Mouse (Mus musculus): ENCODE data around the gene Haus2. TPM values are rescaled to one million over a fixed set of nuclear protein-coding genes. Genes with fewer than 3 reads are reported as not detected.

Gene Haus2
- polyA plus RNA-seq, 1 experiment from 2014 or later, result 43.2 TPM

DNA sequence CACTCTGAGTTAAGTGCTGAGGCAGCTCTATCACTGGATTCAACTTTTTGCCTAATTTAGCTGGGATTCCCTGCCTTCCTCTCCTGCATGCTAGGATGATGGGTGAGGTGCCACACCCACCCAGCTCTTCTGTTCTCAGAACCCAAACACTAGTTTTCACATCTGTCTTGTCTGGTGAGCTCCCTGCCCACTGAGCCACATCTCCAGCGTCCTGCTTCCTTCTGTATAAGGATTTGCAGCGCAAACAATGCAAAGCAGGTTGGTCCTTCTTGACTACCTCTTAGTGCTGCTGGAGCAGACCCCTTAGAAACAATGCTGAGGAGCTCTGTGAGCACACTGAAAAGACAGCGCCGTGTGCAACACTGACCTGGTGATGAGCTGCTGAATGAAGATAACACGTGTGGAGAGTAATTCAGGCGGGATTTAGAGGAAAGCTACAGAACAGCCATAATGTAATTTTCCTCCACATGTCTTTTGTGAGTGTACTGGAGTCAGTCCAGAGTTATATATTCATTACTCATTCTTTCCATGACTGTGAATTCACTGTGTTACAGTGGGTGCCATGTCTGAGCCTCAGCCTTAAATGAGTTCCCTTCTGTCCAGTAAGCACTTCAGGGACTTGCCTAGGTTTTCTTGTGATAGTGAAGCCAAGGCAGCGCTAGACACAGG, 43.2 kb downstream of the Haus2 start:
- DNase-seq (ENCODE audit: low spot score) (no peak), ATAC-seq (replicated peaks; ENCODE audit: low FRiP score) (no peak)
- WGBS, result 83% methylated on average over 7 of the region's 7 CpGs
- H3K4me3 ChIP-seq (ENCODE audit: low read depth, low read length), result no peak overlapping the region
- no peak overlapping the region for H3K27ac ChIP-seq (ENCODE audit: low read depth, low read length)
- H3K9me3 ChIP-seq (ENCODE audit: control insufficient read depth, low read length), result no peaks in the 10 kb centered on the region
- H3K4me1 ChIP-seq (replicated peaks; ENCODE audit: control insufficient read depth, insufficient read depth, low read length), result no peaks in the 10 kb centered on the region
- no peak overlapping the region for H3K4me2 ChIP-seq (ENCODE audit: low read depth, low read length, severe bottlenecking)
- H3K36me3 ChIP-seq (ENCODE audit: control insufficient read depth, insufficient read depth, low read length), result no peaks in the 10 kb centered on the region
- no peaks in the 10 kb centered on the region for H3K27me3 ChIP-seq (ENCODE audit: control insufficient read depth, insufficient read depth, low read length)
- no peak overlapping the region for H3K9ac ChIP-seq (ENCODE audit: low read length)

DNA sequence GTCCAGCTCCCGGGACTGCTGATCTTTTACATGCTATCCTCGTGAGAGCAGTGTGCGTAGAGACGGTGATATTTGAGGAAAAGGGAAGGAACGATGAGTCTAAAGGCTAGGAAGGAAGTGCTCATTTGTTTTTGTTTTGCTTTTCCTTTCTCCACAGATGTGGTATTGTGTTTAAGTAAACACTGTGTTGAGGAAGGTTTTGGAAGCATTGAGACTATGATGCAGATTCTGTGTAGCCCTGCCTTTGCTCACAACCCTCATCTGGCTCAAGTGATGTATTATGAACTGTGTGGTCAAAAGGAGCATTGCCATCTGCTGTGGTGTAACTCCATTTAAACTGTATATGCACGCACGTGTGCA, 43.7 kb downstream of the Haus2 start:
- ATAC-seq (replicated peaks; ENCODE audit: low FRiP score) (no peak), DNase-seq (ENCODE audit: low spot score) (no peak)
- no peak overlapping the region for H3K4me3 ChIP-seq (ENCODE audit: low read depth, low read length)
- H3K4me2 ChIP-seq (ENCODE audit: low read depth, low read length, severe bottlenecking), result no peak overlapping the region
- H3K9me3 ChIP-seq (ENCODE audit: control insufficient read depth, low read length), result no peaks in the 10 kb centered on the region
- no peak overlapping the region for H3K9ac ChIP-seq (ENCODE audit: low read length)
- no peaks in the 10 kb centered on the region for H3K4me1 ChIP-seq (replicated peaks; ENCODE audit: control insufficient read depth, insufficient read depth, low read length)
- no peaks in the 10 kb centered on the region for H3K36me3 ChIP-seq (ENCODE audit: control insufficient read depth, insufficient read depth, low read length)
- H3K27ac ChIP-seq (ENCODE audit: low read depth, low read length), result no peak overlapping the region
- WGBS, result 91% methylated on average over 7 of the region's 7 CpGs
- H3K27me3 ChIP-seq (ENCODE audit: control insufficient read depth, insufficient read depth, low read length), result no peaks in the 10 kb centered on the region

DNA sequence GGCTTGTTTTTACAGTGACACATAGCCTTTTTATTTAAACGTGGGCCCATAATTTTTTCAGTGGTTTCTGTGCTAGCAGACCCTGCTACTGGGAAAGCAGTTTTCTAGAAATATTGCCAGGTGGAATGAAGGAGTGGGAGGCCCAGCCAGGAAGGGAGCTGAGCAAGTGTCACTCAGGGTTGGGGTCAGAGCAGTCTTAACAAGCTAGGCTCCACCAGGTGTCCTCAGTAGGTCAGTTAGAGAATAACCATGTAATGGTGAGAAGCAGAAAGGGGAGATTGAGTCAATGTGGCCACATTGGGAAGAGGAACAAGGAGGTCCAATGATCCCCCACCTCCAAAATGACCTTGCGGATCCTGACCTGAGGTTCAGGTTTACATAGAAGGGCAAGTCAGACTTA, 45.5 kb downstream of the Haus2 start:
- Histone ChIP-seq H3K4me3 (ENCODE audit: low read depth, low read length) (no peak overlapping the region), H3K36me3 (ENCODE audit: control insufficient read depth, insufficient read depth, low read length) (no peaks in the 10 kb centered on the region), H3K27me3 (ENCODE audit: control insufficient read depth, insufficient read depth, low read length) (no peaks in the 10 kb centered on the region), H3K4me1 (replicated peaks; ENCODE audit: control insufficient read depth, insufficient read depth, low read length) (no peaks in the 10 kb centered on the region), H3K4me2 (ENCODE audit: low read depth, low read length, severe bottlenecking) (no peak overlapping the region), H3K9me3 (ENCODE audit: control insufficient read depth, low read length) (no peaks in the 10 kb centered on the region), H3K27ac (ENCODE audit: low read depth, low read length) (no peak overlapping the region), H3K9ac (ENCODE audit: low read length) (no peak overlapping the region)
- WGBS, result 80% methylated on average over 2 of the region's 2 CpGs
- DNase-seq (ENCODE audit: low spot score) (no peak), ATAC-seq (replicated peaks; ENCODE audit: low FRiP score) (no peak)

DNA sequence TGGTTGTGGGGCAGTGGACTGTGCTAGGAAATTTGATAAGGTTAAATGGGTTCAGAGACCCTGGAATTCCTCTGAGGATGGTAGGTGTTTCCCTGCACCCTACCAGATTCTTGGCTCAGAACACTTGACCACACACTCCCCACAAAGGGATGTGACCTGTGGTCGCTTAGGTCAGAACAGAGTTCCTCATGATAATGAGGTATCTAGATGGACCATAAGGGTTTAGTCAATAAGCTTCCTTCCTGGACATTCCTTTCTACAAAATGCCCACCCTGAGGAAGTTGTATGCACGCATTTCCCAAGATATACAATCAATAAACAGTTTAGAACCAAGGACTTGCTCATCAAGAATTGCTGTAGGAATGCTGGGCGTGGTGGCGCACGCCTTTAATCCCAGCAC, 46.7 kb downstream of the Haus2 start:
- Histone ChIP-seq H3K9ac (ENCODE audit: low read length) (no peak overlapping the region), H3K36me3 (ENCODE audit: control insufficient read depth, insufficient read depth, low read length) (no peaks in the 10 kb centered on the region), H3K9me3 (ENCODE audit: control insufficient read depth, low read length) (no peaks in the 10 kb centered on the region), H3K27me3 (ENCODE audit: control insufficient read depth, insufficient read depth, low read length) (no peaks in the 10 kb centered on the region), H3K4me2 (ENCODE audit: low read depth, low read length, severe bottlenecking) (no peak overlapping the region), H3K4me1 (replicated peaks; ENCODE audit: control insufficient read depth, insufficient read depth, low read length) (no peaks in the 10 kb centered on the region), H3K27ac (ENCODE audit: low read depth, low read length) (no peak overlapping the region), H3K4me3 (ENCODE audit: low read depth, low read length) (no peak overlapping the region)
- DNase-seq (ENCODE audit: low spot score) (no peak), ATAC-seq (replicated peaks; ENCODE audit: low FRiP score) (no peak)
- 90% methylated on average over 5 of the region's 5 CpGs for WGBS

DNA sequence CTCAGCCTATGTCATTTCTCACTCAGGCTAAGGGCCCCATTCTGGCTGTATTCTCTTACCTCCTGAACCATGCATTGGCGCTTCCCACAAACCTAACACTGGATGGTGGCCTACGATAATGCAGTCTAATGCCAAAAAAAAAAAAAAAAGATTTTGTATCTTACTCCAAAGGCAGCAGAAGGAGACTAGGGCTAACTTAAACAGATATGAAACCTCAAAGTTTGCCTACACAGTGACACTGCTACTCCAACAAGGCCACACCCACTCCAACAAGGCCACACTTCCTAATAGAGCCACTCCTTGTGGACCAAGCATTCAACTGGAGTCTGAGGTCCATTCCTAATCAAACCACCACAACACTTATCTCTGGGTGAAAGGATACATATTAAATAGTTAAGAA, 47.5 kb downstream of the Haus2 start:
- Histone ChIP-seq H3K4me1 (replicated peaks; ENCODE audit: control insufficient read depth, insufficient read depth, low read length) (no peaks in the 10 kb centered on the region), H3K4me2 (ENCODE audit: low read depth, low read length, severe bottlenecking) (no peak overlapping the region), H3K27me3 (ENCODE audit: control insufficient read depth, insufficient read depth, low read length) (no peaks in the 10 kb centered on the region), H3K9me3 (ENCODE audit: control insufficient read depth, low read length) (no peaks in the 10 kb centered on the region), H3K27ac (ENCODE audit: low read depth, low read length) (no peak overlapping the region), H3K9ac (ENCODE audit: low read length) (no peak overlapping the region), H3K4me3 (ENCODE audit: low read depth, low read length) (no peak overlapping the region), H3K36me3 (ENCODE audit: control insufficient read depth, insufficient read depth, low read length) (no peaks in the 10 kb centered on the region)
- ATAC-seq (replicated peaks; ENCODE audit: low FRiP score) (no peak), DNase-seq (ENCODE audit: low spot score) (no peak)
- WGBS, result 97% methylated on average over 2 of the region's 2 CpGs

DNA sequence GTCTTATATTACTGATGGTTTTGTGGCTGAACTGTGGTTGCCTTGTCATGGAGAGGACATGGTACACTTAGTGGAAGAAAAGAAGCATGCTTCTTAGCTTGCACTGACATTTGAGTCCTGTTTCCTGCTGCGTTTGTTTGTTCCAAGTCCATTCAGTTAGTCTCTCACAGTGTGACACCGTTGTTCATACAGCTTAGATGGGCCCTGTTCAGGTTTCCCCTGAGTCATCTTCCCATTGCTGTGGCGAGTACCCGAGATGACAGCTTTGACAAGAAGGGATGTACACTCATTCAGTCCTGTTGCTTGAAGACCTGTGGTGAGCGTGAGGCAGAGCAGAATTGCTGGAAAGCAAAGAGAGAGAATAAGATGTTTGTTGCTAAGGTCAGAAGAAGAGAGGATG, 49.3 kb downstream of the Haus2 start:
- WGBS, result 74% methylated on average over 5 of the region's 5 CpGs

DNA sequence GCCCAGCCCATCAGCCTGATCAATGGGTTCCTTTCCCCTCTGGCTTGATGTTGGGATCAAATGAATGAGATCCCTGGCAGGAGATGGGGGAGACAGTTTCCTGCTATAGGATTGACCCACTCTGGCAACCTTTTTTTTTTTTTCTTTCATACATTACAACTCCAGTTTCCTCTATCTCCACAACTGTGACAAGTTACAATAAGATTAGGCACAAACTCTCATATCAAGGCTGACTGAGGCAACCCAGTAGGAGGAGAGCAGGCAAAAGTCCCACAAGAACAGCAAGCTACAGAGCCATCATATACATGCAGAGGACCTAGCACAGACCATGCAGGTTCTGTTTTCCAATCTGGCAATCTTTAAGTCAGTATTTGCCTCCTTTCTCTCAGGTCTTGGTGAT, 50.1 kb downstream of the Haus2 start:
- no peak overlapping the region for H3K27ac ChIP-seq (ENCODE audit: low read depth, low read length)
- no peaks in the 10 kb centered on the region for H3K36me3 ChIP-seq (ENCODE audit: control insufficient read depth, insufficient read depth, low read length)
- H3K9ac ChIP-seq (ENCODE audit: low read length), result no peak overlapping the region
- H3K9me3 ChIP-seq (ENCODE audit: control insufficient read depth, low read length), result no peaks in the 10 kb centered on the region
- DNase-seq (ENCODE audit: low spot score) (no peak), ATAC-seq (replicated peaks; ENCODE audit: low FRiP score) (no peak)
- no peak overlapping the region for H3K4me3 ChIP-seq (ENCODE audit: low read depth, low read length)
- no peaks in the 10 kb centered on the region for H3K4me1 ChIP-seq (replicated peaks; ENCODE audit: control insufficient read depth, insufficient read depth, low read length)
- H3K27me3 ChIP-seq (ENCODE audit: control insufficient read depth, insufficient read depth, low read length), result no peaks in the 10 kb centered on the region
- no peak overlapping the region for H3K4me2 ChIP-seq (ENCODE audit: low read depth, low read length, severe bottlenecking)

More for the DNA sequence above, 49.3 kb downstream of the Haus2 start:
- Histone ChIP-seq H3K4me2 (ENCODE audit: low read depth, low read length, severe bottlenecking) (no peak overlapping the region), H3K4me1 (replicated peaks; ENCODE audit: control insufficient read depth, insufficient read depth, low read length) (no peaks in the 10 kb centered on the region), H3K9me3 (ENCODE audit: control insufficient read depth, low read length) (no peaks in the 10 kb centered on the region), H3K9ac (ENCODE audit: low read length) (no peak overlapping the region), H3K4me3 (ENCODE audit: low read depth, low read length) (no peak overlapping the region), H3K27ac (ENCODE audit: low read depth, low read length) (no peak overlapping the region), H3K27me3 (ENCODE audit: control insufficient read depth, insufficient read depth, low read length) (no peaks in the 10 kb centered on the region), H3K36me3 (ENCODE audit: control insufficient read depth, insufficient read depth, low read length) (no peaks in the 10 kb centered on the region)
- ATAC-seq (replicated peaks; ENCODE audit: low FRiP score) (no peak), DNase-seq (ENCODE audit: low spot score) (no peak)

DNA sequence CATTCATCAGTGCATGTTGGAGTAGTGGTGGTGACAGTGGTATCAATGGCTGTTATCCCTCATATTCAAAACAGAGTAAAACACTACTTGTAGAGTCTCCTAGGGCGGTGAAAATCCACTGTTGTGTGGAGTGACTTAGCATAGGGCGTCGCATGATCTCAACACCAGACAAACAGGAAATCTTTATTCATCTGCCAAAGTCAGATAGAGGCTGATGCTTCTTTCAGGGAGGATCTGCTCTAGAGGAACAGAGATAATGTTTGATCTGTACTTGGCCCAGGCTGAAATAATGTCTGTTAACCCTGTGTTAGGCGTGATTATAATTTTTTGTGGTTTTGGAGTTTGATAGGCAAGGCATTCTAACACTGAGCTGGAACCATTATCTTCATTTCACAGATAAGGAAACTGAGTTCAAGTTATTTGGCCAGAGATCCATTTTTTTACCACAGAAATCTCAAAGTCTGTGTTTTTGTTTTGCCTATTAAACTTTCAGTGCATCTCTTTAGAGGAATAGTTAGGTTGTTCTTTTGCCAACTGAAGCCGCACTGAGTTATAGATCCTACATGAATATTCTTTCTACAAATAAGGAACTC, 51.4 kb downstream of the Haus2 start:
- 93% methylated on average over 5 of the region's 5 CpGs for WGBS
- Histone ChIP-seq H3K4me1 (replicated peaks; ENCODE audit: control insufficient read depth, insufficient read depth, low read length) (no peaks in the 10 kb centered on the region), H3K4me3 (ENCODE audit: low read depth, low read length) (no peak overlapping the region)

DNA sequence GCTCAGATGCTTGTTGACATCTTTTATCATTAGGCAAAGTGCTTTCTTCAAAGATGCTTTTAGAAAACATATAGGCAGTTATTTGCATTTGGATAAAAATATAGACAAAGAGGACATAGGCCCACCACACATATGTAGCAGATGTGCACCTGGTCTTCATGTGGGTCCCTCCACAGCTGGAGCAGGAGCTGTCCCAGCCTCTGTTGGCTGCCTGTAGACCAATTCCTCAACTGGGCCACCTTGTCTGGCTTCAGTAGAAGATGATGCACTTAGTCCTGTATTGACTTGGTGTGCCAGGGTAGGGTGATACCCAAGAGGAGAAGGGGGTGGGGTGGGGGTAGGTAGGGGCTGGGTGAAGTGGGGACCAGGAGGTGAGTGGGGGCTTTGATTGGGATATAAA, 53.6 kb downstream of the Haus2 start:
- no peak overlapping the region for H3K4me3 ChIP-seq (ENCODE audit: low read depth, low read length)
- ATAC-seq (replicated peaks; ENCODE audit: low FRiP score) (no peak), DNase-seq (ENCODE audit: low spot score) (no peak)
- no peak overlapping the region for H3K9ac ChIP-seq (ENCODE audit: low read length)
- no peaks in the 10 kb centered on the region for H3K36me3 ChIP-seq (ENCODE audit: control insufficient read depth, insufficient read depth, low read length)
- no peak overlapping the region for H3K27ac ChIP-seq (ENCODE audit: low read depth, low read length)
- H3K4me2 ChIP-seq (ENCODE audit: low read depth, low read length, severe bottlenecking), result no peak overlapping the region
- H3K27me3 ChIP-seq (ENCODE audit: control insufficient read depth, insufficient read depth, low read length), result no peaks in the 10 kb centered on the region
- no peaks in the 10 kb centered on the region for H3K9me3 ChIP-seq (ENCODE audit: control insufficient read depth, low read length)
- no peaks in the 10 kb centered on the region for H3K4me1 ChIP-seq (replicated peaks; ENCODE audit: control insufficient read depth, insufficient read depth, low read length)

More for the DNA sequence above, 51.4 kb downstream of the Haus2 start:
- ATAC-seq (replicated peaks; ENCODE audit: low FRiP score) (no peak), DNase-seq (ENCODE audit: low spot score) (no peak)
- Histone ChIP-seq H3K9me3 (ENCODE audit: control insufficient read depth, low read length) (no peaks in the 10 kb centered on the region), H3K4me2 (ENCODE audit: low read depth, low read length, severe bottlenecking) (no peak overlapping the region), H3K27ac (ENCODE audit: low read depth, low read length) (no peak overlapping the region), H3K36me3 (ENCODE audit: control insufficient read depth, insufficient read depth, low read length) (no peaks in the 10 kb centered on the region), H3K27me3 (ENCODE audit: control insufficient read depth, insufficient read depth, low read length) (no peaks in the 10 kb centered on the region), H3K9ac (ENCODE audit: low read length) (no peak overlapping the region)

Data from forebrain, embryonic 11.5 days (tissue).